Mouse (Mus musculus) left cerebral cortex, postnatal 4 days (tissue): ENCODE results near the gene Gm45213. TPM values are rescaled to one million over a fixed set of nuclear protein-coding genes. Genes with fewer than 3 reads are reported as not detected.
A peak's percentile ranks its signal among the peaks of the same experiment; 100 is the strongest.
"Not testable (repeated sequence)": the region's sequence is repeated elsewhere in the genome, so short reads cannot be mapped to it uniquely, and the experiment has no call there.

Experiments
- DNase-seq: peaks from one replicate; pipeline ENCODE4 v3.0.0-alpha.2; 2022
- intact Hi-C: fragments of 180-260 bp; cut with DNase I; formaldehyde crosslinking; loops from one replicate; pipeline ENCODE4 v1.15.1; 2025
- total RNA-seq, 2 experiments: library from RNA; stranded (reverse); gene quantifications; 2 replicates each; pipeline ENCODE4 v1.2.3; 2021

The Gm45213 gene
- total RNA-seq, 2 experiments from 2014 or later = not detected

DNA sequence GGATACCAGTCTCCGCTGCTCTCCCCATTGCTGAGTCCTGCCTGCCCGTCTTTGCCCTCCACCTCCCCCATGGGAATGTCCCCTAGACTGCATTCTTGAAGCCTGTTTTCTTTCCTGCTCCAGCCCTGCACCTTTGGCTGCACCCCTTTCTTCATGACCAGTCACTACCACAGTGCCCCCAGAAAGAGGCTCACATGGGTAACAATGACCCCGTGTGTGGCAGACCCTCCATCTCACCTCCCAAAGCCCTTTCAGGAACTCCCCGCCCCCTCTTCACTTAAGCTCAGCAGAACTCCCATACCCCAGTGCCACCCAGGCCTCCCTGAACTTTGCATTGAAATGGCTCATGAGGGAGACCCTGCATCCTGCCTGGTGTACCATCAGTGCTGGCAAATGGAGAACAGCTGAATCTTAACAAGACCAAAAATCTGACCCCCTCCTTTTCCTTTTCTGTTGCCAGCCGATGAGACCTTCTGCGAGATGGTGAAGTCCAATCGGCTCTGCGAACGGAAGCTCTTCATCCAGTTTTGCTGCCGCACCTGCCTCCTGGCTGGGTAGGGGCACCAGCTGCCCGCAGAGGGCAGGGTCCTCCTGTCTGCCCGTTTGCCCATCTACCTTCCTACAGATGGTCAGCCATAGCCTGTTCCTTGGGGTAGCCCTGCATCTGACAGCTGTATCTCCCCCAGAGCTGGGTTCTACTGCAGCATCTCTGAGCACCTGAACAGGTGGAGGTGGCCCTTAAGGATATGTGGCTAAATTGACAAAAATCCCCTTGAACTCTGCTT lies 5.2 kb downstream of the Gm45213 start:
- intact Hi-C loops = no loop called here
- DNase-seq = no peak

DNA sequence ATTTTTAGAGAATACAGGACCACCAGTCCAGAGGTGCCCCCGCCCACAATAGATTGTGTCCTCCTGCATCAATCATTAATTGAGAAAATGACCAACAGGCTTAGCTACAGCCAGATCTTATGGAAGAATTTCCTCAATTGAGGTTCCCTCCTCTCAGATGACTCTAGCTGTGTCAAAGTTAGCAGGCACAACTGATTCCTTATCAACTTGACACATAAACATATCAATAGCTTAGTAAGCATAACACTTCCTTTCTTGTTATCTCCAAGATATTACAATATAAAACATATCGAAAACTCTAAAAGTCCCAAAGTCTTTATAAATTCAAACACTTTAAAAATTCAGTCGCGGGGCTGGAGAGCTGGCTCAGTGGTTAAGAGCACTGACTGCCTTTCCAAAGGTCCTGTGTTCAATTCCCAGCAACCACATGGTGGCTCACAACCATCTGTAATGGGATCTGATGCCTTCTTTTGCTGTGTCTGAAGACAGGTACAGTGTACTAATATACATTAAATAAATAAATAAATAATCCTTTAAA lies 10.6 kb downstream of the Gm45213 start:
- intact Hi-C loops = loop anchor here (10.0 kb wide), 1 partner anchor 319 kb away; no protein-coding TSS in a partner anchor
- no peak for DNase-seq

DNA sequence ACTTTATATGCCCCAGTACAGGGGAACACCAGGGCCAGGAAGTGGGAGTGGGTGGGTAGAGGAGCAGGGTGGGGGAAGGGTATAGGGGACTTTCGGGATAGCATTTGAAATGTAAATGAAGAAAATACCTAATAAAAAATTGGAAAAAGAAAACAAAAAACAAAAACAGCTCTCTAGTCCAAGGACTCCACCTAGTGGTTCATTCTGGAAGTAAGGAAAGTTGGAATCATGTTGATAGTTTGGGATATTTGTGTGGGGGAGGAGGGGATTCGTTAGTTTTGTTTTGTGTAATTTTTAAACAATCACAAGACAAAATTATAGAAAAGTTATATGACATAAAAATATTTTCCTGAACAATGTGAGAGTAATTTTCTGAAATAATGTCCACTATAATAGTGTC lies 12.0 kb downstream of the Gm45213 start:
- not testable (repeated sequence) for DNase-seq
- intact Hi-C loops = loop anchor here (5.0 to 10.0 kb wide), 2 partner anchors 321 to 353 kb away; no protein-coding TSS in a partner anchor

DNA sequence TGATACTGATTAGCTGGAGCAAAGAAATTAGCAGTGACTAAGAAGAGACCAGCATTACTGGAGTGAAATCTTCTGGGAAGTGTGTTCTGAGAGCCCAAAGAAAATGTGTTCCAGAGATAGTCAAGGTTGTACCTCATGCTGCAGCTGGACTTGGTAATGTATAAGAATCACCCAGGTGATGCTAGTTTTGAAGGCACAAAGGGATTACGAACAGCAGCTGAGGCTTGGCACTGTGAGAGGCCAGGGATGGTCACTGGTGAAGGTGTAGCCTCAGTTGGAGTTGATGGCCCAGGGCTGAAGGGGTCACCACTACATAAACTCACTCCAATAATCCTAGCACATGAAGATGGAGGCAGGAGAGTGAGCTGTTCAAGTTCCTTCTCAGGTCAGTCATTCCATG lies 15.3 kb downstream of the Gm45213 start, which contains the start of gene Snrpa1:
TSS of gene Snrpa1 (plus strand) at position 301 of the 400 bp plus-strand sequence.
- no peak for DNase-seq
- intact Hi-C loops = loop anchor here (5.0 to 10.0 kb wide), 2 partner anchors 324 to 356 kb away; no protein-coding TSS in a partner anchor

DNA sequence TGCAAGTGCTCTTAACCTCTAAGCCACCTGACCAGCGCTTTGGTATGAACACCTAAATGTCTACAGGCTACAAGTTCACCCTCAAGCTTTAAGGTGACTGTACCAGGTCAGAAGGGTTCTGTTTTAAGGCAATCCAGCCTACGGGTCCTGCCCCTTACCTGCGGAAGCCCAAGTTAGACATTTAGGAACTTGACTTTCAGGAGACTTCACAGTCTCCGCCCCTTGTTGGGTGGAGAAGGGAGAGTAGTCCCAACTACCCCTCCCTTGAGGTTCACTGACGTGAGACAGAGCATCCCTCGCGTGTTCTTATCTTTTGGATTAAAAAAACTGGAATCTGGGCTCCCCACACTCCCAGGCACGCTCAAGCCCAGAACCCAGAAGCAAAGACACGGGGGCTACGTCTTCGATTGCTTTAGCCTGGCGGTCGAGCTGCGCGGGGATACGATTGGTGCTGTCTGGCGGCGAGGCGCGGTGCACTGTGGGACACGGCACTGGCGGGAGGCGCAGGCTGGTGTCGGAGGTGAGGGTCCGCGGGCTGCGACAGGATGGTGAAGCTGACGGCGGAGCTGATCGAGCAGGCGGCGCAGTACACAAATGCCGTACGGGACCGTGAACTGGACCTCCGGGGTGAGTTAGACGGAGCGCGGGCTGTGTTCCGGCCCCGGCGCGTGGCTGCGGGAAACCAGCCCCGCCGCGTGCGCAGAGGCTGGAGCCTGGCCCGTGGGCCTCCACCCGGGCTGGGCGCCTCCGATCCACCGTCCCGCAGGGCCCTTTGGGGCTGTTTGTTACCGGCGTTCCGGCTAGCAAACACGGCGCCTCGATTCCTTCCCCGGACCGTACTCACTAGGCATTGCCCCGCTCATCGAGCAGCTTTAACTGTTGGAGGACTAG lies 16.9 kb downstream of the Gm45213 start:
- peak; percentile 89 for DNase-seq
- intact Hi-C loops = no loop called here

DNA sequence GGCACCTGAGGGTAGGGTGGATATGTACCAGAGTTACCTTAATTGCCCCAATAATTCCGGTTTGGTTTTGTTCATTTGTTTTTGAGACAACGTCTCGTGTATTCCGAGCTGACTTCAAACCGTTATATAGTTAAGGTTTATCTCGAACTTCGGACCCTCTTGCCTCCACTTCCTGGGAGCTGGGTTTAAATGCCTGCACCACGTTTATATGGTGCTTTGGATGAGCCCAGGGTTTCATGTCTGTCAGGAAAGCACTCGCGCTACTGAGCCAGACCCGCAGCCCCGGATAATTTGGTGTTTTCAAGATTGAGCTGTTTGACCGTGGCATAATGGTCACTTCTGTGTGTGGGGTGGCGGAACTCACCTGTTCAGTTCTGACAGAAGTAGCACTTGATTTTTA lies 17.7 kb downstream of the Gm45213 start:
- intact Hi-C loops = no loop called here
- no peak for DNase-seq

DNA sequence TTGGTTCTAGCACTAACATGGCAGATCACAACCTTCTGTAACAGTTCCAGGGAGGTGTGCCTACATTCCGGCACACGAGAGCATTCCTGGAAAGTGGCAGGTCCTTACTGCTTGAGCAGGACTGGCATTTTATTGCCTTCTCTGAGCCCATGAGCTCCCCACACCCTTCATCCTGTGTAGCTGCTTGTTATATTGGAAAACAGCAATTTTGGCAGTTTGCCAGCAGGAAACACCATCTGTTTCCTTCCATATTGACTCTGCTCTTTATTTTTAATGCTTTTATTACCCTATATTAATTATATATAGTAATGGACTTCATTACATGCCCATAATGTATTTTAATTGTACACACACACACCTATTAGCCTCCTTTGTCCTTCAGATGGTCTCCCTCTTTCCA lies 33.0 kb downstream of the Gm45213 start:
- intact Hi-C loops = no loop called here
- peak; percentile 9 for DNase-seq

DNA sequence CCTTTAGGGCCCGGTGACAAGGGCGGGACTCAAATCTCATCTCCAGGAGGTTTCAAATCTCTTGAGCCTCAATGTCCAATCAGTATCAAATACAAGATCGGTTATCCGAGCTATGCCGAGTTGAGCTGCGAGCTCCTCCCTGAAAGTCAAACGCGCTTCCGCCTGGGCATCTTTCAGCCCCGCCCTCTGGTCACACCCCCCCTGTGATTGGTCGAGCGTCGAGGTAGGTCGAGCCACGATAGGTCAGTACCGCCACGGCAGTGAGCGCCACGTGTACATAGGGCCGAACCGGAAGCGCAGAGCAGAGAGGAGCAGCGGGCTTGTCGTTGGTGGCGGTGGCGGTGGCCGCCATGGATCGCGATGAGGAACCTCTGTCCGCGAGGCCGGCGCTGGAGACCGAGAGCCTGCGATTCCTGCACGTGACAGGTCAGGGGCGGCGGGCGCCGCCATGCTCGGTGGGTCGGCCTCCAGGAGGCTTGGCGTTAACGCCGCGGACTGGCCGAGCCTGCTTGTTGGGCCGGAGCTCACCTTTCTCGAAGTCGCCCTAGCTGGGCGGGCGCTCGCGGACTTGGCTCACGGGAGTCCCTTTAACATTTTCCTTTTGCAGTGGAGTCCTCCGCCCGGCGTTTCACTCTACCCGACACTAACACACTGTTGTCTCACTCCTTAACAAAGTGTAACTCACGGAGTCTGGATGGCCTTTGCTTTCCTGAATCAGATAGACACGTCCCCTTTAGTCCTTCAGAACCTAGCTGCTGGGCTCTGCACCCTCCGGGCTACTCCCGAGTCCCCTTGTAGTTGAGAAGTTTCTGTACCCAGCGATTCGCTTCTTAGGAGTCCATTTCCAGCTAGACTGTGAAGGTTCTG lies 36.2 kb downstream of the Gm45213 start, which contains the start of gene Selenos:
TSS of gene Selenos (plus strand) at position 286 of the 867 bp plus-strand sequence.
- intact Hi-C loops = no loop called here

DNA sequence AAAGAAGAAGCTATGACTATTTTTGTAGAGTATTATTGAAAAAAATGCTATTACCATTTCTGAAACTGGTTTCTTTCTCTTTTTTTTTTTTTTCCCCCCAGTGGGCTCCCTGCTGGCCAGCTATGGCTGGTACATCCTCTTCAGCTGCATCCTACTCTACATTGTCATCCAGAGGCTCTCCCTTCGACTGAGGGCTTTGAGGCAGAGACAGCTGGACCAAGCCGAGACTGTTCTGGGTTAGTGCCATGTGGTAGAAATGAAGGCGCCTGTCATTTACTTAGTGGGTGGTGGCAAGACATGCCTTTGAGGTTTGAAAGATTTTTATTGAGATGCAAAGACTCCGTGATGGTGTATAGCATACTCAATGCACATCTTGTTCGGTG lies 36.8 kb downstream of the Gm45213 start:
- DNase-seq = no peak
- intact Hi-C loops = no loop called here

More for the DNA sequence above, 36.2 kb downstream of the Gm45213 start, which contains the start of gene Selenos:
- peak; percentile 97 for DNase-seq

DNA sequence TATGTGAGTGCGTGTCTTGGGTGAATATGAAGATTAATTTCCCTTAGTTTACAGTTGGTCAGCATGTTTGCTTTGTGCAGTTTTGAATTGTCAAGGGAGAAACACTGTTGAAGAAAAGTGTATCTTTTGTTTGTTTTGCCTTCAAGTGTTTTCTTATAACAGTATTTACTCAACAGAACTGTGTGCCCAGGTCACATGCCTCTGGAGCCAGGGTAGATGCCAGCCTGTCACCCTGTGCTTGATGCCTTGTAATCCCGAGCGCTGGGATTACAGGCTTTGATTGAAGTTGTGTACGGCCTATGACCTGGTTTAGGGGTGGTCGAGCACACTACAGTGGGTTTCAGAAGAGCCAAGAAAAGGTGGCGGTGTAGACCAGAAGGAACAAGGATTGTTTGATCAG lies 40.4 kb downstream of the Gm45213 start:
- intact Hi-C loops = no loop called here
- no peak for DNase-seq

DNA sequence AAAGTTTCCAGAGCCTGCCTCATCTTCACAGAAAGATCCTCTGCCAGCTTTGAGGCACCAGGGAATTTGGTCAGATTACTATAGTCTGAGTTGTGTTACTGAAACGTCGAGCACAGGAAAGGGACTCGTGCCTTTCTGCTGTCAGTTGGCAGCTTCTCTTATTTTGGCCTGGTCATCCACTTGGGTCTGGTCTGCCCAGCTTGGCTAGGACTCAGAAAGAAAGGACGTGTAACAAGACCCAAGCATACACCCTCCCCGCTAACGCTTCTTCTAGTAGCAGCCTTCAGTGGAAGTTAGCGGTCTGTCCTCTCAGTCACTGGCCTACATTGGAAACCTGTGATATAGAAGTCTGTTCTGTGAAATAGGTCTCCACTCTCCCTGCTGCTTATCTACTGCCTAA lies 41.1 kb downstream of the Gm45213 start:
- intact Hi-C loops = no loop called here
- DNase-seq = no peak

DNA sequence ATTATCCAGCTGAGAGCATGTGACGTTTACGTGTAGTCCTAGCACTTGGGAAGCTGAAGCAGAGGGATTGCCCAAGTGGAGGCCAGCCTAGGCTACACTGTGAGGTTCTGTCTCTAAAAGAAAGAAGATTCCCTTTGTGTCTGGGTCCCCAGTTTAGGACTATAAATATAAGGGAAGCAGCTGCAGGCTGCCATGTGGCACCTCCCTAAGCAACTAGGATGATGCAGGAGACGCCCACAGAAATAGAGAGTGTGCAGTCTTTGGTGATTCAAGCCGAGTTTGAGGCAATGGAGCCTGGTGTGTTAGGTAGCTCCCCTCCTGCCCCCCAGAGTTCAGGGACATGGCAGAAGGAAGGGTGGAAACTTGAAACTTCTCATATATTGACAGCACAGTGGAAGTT lies 44.2 kb downstream of the Gm45213 start:
- no peak for DNase-seq
- intact Hi-C loops = no loop called here

DNA sequence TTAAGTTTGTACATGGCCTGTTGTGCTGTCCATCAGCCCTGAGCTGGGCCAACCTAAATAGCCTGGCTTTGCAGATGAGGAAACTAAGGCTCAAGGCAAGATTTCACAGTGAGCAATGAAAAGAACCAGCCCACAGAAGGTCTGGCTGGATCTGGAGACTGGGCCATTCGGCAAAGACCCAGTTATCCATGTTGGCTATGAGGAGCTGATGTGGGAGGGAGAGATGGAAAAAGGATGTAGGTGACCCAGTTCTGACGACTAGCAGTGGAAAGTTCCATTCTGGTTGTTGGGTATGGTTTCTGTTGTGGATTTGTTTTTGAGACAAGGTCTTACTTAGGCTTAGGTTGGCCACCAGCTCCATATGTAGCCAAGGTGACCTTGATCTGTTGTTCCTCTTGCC lies 44.7 kb downstream of the Gm45213 start:
- intact Hi-C loops = no loop called here
- no peak for DNase-seq

DNA sequence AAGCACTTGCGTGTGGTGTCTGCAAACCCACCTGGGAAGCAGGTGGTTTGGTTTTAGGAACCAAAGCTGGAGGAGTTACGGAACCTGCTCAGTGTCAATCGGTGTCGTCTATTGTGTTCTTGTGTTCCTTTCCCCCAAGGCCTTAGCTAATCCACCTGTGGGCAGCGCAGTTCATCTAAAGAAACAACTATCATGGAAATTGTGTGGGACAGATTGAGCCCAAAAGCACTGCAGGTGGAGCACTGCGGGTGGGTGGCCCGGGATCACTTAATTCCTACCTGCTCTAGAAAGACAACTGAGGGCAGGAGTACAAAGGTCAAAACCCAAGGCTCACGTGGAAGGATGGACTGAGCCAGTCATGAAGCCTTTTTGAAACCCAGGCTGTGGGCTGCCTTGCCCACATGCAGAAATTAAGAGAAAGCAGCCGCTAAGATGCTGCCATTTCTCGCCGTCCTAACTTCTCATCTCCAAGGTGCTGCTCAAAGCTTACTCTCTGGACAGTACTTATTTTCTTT lies 47.3 kb downstream of the Gm45213 start:
- intact Hi-C loops = no loop called here
- no peak for DNase-seq

DNA sequence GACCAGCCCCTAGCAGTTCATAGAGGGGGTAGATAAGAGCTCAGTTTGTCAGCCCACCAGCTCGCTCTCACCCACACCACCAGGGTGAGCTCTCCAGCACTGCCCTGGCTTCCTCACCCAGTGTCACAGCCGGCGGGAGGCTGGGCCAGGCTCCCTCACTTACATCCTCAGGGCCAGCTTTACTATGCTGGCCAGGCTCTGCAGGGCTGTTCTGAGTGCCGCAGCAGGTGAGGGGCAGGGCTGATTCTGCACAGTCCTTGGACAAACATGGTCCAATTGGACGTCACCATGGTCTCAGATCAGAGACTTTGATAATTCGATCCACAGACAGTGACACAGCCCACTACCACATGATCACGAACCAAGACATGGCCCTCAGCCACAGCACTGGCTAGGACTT lies 48.2 kb downstream of the Gm45213 start:
- DNase-seq = no peak
- intact Hi-C loops = no loop called here

DNA sequence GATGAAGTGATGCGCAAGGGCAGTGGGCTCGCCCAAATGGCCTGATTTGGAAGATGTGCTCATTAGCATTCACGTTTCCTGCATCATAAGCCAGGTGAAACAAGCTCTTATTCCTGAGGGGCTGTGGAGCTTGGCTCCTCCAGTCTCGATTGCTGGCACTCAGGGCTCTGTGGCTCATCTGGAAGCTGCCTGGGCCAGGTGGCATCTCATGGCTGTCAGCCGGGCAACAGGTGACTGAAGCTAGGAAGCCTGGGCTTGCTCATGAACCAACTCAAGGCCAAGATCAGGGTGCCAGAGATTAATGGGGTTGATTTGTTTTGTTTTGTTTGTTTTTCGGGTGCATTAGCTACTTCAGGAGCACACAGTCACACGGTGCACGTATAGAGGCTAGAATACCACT lies 49.3 kb downstream of the Gm45213 start:
- intact Hi-C loops = no loop called here
- peak; percentile 22 for DNase-seq

DNA sequence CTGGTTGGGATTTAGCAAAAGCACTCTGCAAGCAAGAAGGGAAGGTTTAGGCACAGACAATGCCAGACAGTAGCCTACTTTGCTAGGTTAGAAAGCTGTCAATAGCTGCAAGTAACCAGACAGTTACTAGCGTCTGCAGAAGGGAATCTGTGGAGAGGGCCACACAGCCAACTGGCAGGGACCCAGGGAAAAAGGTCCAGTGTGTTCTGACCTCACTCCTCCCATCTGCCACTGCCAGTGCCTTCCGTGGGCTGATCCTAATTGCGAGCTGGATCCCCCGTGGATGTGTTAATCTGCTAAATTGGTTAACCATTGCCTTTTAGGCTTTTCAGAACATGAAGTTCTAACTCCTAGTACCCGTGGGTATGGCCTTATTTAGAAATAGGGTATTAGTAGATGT lies 50.7 kb downstream of the Gm45213 start:
- DNase-seq = peak; percentile 67
- intact Hi-C loops = no loop called here

DNA sequence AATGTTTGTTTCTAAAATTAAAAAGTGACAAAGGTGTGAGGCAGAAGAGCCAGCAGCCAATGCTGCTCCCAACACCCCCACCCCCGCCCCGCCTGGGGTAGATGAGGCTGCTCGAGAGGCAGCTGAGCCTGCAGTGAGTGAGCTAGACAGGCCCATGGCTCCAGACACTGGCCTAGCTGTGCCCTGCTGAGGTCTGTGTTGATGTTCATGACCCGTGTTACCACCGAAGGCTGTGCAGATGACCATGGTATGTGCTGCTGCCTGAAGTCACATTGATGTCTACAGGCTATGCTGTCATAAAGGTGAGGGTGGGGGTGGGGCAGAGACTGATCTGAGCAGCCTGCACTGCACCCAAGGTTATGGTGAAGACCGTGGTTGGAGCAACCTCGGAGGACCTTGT lies 55.4 kb downstream of the Gm45213 start:
- intact Hi-C loops = no loop called here
- no peak for DNase-seq

DNA sequence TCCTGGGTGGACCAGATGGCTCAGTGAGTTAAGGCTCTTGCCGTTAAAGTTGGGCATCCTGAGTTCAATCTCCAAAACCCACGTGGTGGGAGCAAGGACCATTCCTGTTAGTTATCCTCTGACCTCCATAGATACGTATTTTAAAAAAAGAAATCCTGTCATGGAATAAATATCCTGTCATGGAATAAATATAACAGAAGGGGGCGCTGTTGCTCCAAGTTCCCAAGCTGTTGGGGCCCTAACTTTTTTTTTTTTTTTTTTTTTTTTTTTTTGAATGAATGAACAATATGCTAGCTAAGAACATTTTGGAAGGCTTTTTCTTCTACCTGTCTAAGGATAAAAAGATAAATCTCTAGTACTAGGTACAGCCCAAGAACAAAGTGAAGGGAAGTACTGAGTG lies 58.5 kb downstream of the Gm45213 start:
- no peak for DNase-seq

DNA sequence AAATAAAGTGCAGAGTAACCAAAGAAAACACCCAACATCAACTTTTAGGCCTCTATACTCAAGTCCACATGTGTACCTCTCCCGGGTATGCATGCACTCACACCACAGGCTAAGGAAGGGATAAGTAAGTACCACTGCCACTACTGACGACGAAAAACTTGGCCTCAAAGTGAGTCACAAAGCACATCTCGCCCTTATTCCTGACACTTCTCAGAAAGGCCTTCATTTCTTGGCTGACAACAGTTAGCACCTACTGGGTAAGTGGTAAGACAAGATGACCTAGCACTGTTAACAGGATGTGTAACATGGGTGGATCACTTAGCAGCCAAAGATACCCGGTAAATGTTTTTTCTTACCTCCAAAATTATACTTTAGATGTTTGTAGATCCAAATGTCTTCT lies 61.1 kb downstream of the Gm45213 start:
- intact Hi-C loops = loop anchor here (5.0 kb wide), 1 partner anchor 558 kb away; no protein-coding TSS in a partner anchor
- no peak for DNase-seq

More for the DNA sequence above, 58.5 kb downstream of the Gm45213 start:
- intact Hi-C loops = loop anchor here (5.0 kb wide), 1 partner anchor 560 kb away; no protein-coding TSS in a partner anchor
